Mouse (Mus musculus) heart, postnatal 0 days (tissue): ENCODE data around the gene Mfap5. TPM values are rescaled to one million over a fixed set of nuclear protein-coding genes. Genes with fewer than 3 reads are reported as not detected.
"Not testable (repeated sequence)": the region's sequence is repeated elsewhere in the genome, so short reads cannot be mapped to it uniquely, and the experiment has no call there.

ENCODE experiments used
- ATAC-seq: fragments of 200-750 bp; cut with Nextera tagmentation; 2 replicates; pipeline ENCODE4 v1.8.0; 2017; ENCODE audit warnings: low read depth, moderate number of reproducible peaks, moderate library complexity; ENCODE audit not compliant: insufficient read depth
- DNase-seq: peaks from one replicate; pipeline ENCODE4 v3.0.0-alpha.2; 2016; ENCODE audit warnings: low spot score
- H3K27ac ChIP-seq: fragments of 300-500 bp; sonication (generic); 2 replicates; pipeline ENCODE4 v1.5.1; 2014; ENCODE audit warnings: low read depth, mild to moderate bottlenecking
- H3K27me3 ChIP-seq: fragments of 300-500 bp; sonication (generic); 2 replicates; pipeline ENCODE4 v1.6.1; 2014; ENCODE audit warnings: low read length, mixed read lengths; ENCODE audit not compliant: control insufficient read depth, insufficient read depth
- H3K36me3 ChIP-seq: fragments of 300-500 bp; sonication (generic); replicated peaks from 2 replicates; pipeline ENCODE4 v1.6.1; 2014; ENCODE audit warnings: low read length, mixed read lengths; ENCODE audit not compliant: control insufficient read depth, insufficient read depth
- H3K4me1 ChIP-seq: fragments of 300-500 bp; sonication (generic); 2 replicates; pipeline ENCODE4 v1.6.1; 2014; ENCODE audit warnings: antibody characterized with exemption; ENCODE audit not compliant: control insufficient read depth, insufficient read depth
- H3K4me2 ChIP-seq: fragments of 300-500 bp; sonication (generic); 2 replicates; pipeline ENCODE4 v1.6.1; 2014; ENCODE audit warnings: low read depth, mild to moderate bottlenecking, low read length, moderate library complexity
- H3K4me3 ChIP-seq: fragments of 300-500 bp; sonication (generic); 2 replicates; pipeline ENCODE4 v1.5.1; 2014; ENCODE audit warnings: low read depth, low read length
- H3K9ac ChIP-seq: fragments of 300-500 bp; sonication (generic); replicated peaks from 2 replicates; pipeline ENCODE4 v1.6.1; 2014; ENCODE audit warnings: low read depth, low read length, mixed read lengths
- H3K9me3 ChIP-seq: fragments of 300-500 bp; sonication (generic); replicated peaks from 2 replicates; pipeline ENCODE4 v1.6.1; 2016; ENCODE audit warnings: low read length; ENCODE audit not compliant: control insufficient read depth
- CTCF ChIP-seq: IDR thresholded peaks from 2 replicates; pipeline ENCODE4 v1.5.1; 2016; ENCODE audit warnings: antibody characterized with exemption, control low read depth, low read depth
- EP300 ChIP-seq: IDR thresholded peaks from 2 replicates; pipeline ENCODE4 v1.6.1; 2016; ENCODE audit warnings: antibody characterized with exemption, low read depth
- WGBS: fragments of 180-500 bp; shearing (Covaris S2); extraction: QIAGEN DNeasy Blood & Tissue Kit; methylation state at CpG from one replicate; pipeline ENCODE4 v1.1.7; 2014; 5-methylcytosine and 5-hydroxymethylcytosine counted together
- polyA plus RNA-seq: library from polyadenylated mRNA; unstranded; fragments of >200 nt; fragmentation: Nextera tagmentation; extraction: Ambion mirVana; gene quantifications from 2 replicates; pipeline ENCODE4 v1.2.1, GENCODE M21; 2015
- total RNA-seq: library from RNA; depleted of rRNA; stranded (reverse); fragments of >200 nt; gene quantifications from 2 replicates; pipeline ENCODE4 v1.2.3, GENCODE M21; 2014; ENCODE audit warnings: low replicate concordance; rRNA removed

Gene Mfap5
- total and polyA plus RNA-seq, 2 experiments from 2014 or later = 39.4 to 61.1 TPM

GRCm38 (mm10) chr6:122569113-122569512, 63.5 kb downstream of the Mfap5 start:
- Histone ChIP-seq H3K27ac (no peak overlapping the region), H3K4me1 (no peaks in the 10 kb centered on the region), H3K27me3 (no peaks in the 10 kb centered on the region), H3K9ac (no peak overlapping the region), H3K9me3 (no peaks in the 10 kb centered on the region), H3K36me3 (no peaks in the 10 kb centered on the region), H3K4me2 (no peak overlapping the region), H3K4me3 (no peak overlapping the region)
- WGBS = 58% methylated on average over 5 of the region's 5 CpGs
- TF ChIP-seq EP300 (no peak), CTCF (no peak)
- no peak for DNase-seq
- no peak for ATAC-seq

DNA sequence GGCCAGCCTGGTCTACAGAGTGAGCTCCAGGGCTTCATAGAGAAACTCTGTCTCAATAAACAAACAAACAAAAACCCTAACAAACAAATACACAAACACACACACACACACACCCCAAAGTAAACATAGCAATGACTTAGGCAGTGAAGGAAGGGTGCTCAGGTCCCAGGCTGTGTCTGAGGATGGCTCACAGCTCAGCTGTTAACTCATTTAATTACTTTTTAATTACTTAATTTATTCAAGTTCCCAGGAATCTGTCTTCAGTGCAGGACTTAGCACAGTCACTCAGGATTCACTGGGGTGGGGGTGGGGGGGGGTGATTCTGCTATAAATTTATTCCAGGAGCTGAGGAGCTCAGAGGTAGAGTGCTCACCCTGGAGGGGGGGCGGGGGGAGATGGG, 64.1 kb downstream of the Mfap5 start:
- 70% methylated on average over 1 of the region's 1 CpGs for WGBS
- no peaks in the 10 kb centered on the region for H3K4me1 ChIP-seq
- ATAC-seq (no peak), DNase-seq (no peak)
- H3K9ac ChIP-seq = no peak overlapping the region
- H3K36me3 ChIP-seq = no peaks in the 10 kb centered on the region
- H3K4me3 ChIP-seq = no peak overlapping the region
- no peak overlapping the region for H3K27ac ChIP-seq
- H3K4me2 ChIP-seq = no peak overlapping the region
- H3K27me3 ChIP-seq = no peaks in the 10 kb centered on the region
- TF ChIP-seq EP300 (no peak), CTCF (no peak)
- no peaks in the 10 kb centered on the region for H3K9me3 ChIP-seq

DNA sequence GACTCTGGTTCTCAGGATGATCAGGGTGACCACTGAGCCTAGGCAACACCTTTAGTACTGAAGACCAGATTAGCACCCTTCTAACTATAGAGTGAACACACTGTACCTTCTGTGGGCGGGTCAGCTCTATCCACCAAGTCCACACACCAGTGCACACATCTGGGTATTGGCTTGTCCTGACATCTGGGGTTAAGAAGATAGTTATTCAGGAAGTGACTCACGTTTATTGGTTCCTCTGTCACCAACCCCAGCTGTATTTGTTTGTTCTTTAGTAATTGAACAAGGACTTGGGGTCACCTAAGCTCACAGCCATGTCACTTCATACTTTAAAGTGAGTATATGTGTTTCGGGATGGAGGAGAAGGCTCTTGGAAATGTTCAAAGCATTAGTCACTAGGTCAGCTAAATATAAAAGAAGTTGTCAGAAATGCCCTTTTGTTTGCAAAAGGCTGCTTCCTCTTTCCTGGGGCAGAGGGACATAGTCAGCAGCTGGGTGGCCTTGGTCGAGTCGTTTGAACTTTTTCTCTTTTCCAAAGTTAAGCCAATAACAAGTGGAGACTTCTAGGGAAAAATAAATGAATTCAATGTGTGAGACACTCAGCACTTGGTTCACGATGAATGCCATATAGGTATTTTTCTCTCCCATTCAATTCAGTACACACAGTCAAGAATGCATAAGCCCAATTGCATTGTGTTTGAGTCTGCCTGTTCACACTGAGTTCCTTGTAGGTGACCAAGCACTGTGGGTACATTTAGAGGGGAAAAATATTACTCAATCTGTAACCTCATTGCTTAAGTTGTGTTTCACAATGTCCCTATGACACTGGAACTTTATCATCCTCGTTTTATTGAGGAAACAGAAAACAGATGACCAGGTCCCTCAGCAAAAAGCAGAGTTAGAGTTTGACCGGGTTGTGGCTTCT, 65.3 kb downstream of the Mfap5 start:
- H3K4me3 ChIP-seq = no peak overlapping the region
- WGBS = 50% methylated on average over 8 of the region's 8 CpGs
- no peak for DNase-seq
- H3K27me3 ChIP-seq = no peaks in the 10 kb centered on the region
- H3K36me3 ChIP-seq = no peaks in the 10 kb centered on the region
- ATAC-seq = no peak
- TF ChIP-seq EP300 = no peak
- no peak for TF ChIP-seq CTCF
- no peaks in the 10 kb centered on the region for H3K4me1 ChIP-seq
- H3K9ac ChIP-seq = no peak overlapping the region
- no peak overlapping the region for H3K4me2 ChIP-seq
- H3K27ac ChIP-seq = no peak overlapping the region
- no peaks in the 10 kb centered on the region for H3K9me3 ChIP-seq

DNA sequence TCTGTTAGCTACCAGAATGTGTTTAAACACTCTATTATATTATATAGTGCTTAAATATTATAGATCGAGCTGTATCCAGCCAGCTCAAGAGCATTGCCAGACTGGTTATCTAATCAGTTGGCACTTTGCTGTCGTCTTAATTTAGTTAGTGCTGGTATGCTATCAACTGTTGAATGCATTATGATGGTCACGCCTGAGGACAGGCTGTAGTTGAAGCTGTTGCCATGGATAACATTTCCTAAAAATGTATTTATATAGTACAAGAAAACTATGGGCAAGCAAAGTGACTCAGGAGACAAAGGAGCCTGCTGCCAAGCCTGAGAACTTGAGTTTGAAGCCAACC, 65.9 kb downstream of the Mfap5 start:
- H3K27ac ChIP-seq = no peak overlapping the region
- H3K9ac ChIP-seq = no peak overlapping the region
- WGBS = 21% methylated on average over 3 of the region's 3 CpGs
- no peak for TF ChIP-seq EP300
- TF ChIP-seq CTCF = no peak
- H3K4me1 ChIP-seq = no peaks in the 10 kb centered on the region
- H3K4me3 ChIP-seq = no peak overlapping the region
- no peak overlapping the region for H3K4me2 ChIP-seq
- ATAC-seq (no peak), DNase-seq (no peak)
- no peaks in the 10 kb centered on the region for H3K9me3 ChIP-seq
- no peaks in the 10 kb centered on the region for H3K36me3 ChIP-seq
- H3K27me3 ChIP-seq = no peaks in the 10 kb centered on the region

DNA sequence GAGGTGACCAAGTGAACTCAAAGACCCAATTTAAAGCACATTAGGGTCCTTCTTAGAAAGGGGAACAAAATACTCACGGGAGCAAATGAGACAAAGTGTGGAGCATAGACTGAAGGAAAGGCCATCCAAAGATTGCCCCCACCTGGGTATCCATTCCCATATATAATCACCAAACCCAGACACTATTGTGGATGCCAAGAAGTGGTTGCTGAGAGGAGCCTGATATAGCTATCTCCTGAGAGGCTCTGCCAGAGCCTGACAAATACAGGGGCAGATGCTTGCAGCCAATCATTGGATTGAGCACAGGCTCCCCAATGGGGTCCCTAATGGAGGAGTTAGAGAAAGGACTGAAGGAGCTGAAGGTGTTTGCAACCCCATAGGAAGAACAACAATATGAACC, 69.4 kb downstream of the Mfap5 start:
- WGBS = 73% methylated on average over 1 of the region's 1 CpGs
- not testable (repeated sequence) for H3K9ac ChIP-seq, ATAC-seq

GRCm38 (mm10) chr6:122577030-122577429, 71.4 kb downstream of the Mfap5 start:
- Histone ChIP-seq H3K4me3 (no peak overlapping the region), H3K4me1 (no peaks in the 10 kb centered on the region), H3K9me3 (no peaks in the 10 kb centered on the region), H3K36me3 (no peaks in the 10 kb centered on the region), H3K27ac (no peak overlapping the region), H3K4me2 (no peak overlapping the region), H3K27me3 (no peaks in the 10 kb centered on the region), H3K9ac (no peak overlapping the region)
- TF ChIP-seq CTCF = no peak
- TF ChIP-seq EP300 = no peak
- ATAC-seq (no peak), DNase-seq (no peak)
- 77% methylated on average over 3 of the region's 3 CpGs for WGBS

More for the DNA sequence above, 69.4 kb downstream of the Mfap5 start:
- H3K9me3 ChIP-seq, DNase-seq, H3K27me3 ChIP-seq, H3K27ac ChIP-seq, H3K4me2 ChIP-seq, H3K36me3 ChIP-seq, H3K4me1 ChIP-seq, H3K4me3 ChIP-seq: not testable (repeated sequence)

Other genes starting within 250 kb of the Mfap5 start
- gene Klrg1, start 223.0 kb upstream of the Mfap5 start, total RNA-seq = not detected in 2 replicates
- not detected in 2 replicates for gene Klrg1, start 223.0 kb upstream of the Mfap5 start, polyA plus RNA-seq
- gene M6pr, start 197.1 kb upstream of the Mfap5 start, total RNA-seq = 55.9 and 58.4 TPM in 2 replicates
- gene M6pr, start 197.1 kb upstream of the Mfap5 start, polyA plus RNA-seq = 52.2 and 52.9 TPM in 2 replicates
- gene Phc1, start 165.3 kb upstream of the Mfap5 start, total RNA-seq = 19.6 TPM in 2 replicates
- 4.3 and 4.6 TPM in 2 replicates for gene Phc1, start 165.3 kb upstream of the Mfap5 start, polyA plus RNA-seq
- 0.27 TPM in 1 of 2 replicates, not detected in the other for gene Rimklb, start 7.1 kb upstream of the Mfap5 start, total RNA-seq
- gene Rimklb, start 7.1 kb upstream of the Mfap5 start, polyA plus RNA-seq = 0.48 and 0.79 TPM in 2 replicates
- gene Aicda, start 48.0 kb downstream of the Mfap5 start, total RNA-seq = not detected in 2 replicates
- not detected in 2 replicates for gene Aicda, start 48.0 kb downstream of the Mfap5 start, polyA plus RNA-seq
- gene Apobec1, start 96.6 kb downstream of the Mfap5 start, total RNA-seq = 21.0 and 30.9 TPM in 2 replicates
- 3.9 and 4.2 TPM in 2 replicates for gene Apobec1, start 96.6 kb downstream of the Mfap5 start, polyA plus RNA-seq
- 0.15 TPM in 1 of 2 replicates, not detected in the other for gene Gdf3, start 104.2 kb downstream of the Mfap5 start, total RNA-seq
- gene Gdf3, start 104.2 kb downstream of the Mfap5 start, polyA plus RNA-seq = 0.05 and 0.26 TPM in 2 replicates
- not detected in 2 replicates for gene Dppa3, start 120.6 kb downstream of the Mfap5 start, total RNA-seq
- gene Dppa3, start 120.6 kb downstream of the Mfap5 start, polyA plus RNA-seq = 0.18 and 0.41 TPM in 2 replicates
- 0.73 and 1.3 TPM in 2 replicates for gene Nanog, start 201.6 kb downstream of the Mfap5 start, total RNA-seq
- gene Nanog, start 201.6 kb downstream of the Mfap5 start, polyA plus RNA-seq = 0.47 and 0.61 TPM in 2 replicates